ENCODE assay signal across 8 mouse cellular contexts in the genomic region with DNA sequence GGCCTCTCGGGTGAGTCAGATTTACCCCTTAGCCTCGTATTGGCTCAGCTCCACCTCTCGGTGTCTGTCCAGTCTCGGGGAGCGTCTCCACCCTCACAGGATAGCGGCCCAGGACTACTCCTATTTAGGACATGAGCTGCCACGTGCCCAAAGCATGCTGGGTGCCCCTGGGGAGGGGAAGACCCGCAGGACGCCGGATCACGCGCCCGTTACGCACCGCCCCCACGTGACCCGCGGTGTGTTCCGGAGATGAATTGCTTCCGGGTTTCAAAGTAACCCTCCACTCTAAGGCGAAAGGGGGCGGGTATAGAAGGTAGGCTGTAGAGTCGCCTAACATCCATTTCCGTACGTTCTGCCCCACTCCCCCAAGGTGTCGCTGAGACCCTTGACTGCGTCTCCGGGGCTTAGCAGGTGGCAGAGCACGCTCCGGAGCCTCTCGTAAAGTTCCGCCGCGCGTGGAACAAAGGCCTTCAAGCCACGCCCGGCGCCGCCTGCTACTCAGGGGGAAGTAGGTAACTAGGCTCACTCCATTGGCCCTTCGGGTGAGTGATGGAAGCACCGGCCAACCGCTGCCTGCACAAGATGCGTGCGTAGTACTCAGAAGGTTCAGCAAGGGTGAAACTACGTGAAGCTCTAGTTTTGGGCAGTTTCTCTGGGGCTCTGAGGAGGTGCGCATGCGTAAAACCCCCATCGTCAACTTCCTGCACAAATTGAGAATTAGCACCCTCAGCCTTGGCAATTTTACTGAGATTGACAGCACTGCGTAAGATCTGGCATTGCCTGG. TPM values are rescaled to one million over a fixed set of nuclear protein-coding genes. Genes with fewer than 3 reads are reported as not detected.
A peak's percentile ranks its signal among the peaks of the same experiment; 100 is the strongest.
DNase-seq lines count a peak whose midpoint lies in the region; ATAC-seq lines count a peak whose summit lies in the region.

No protein-coding gene starts in this region.

- peak overlapping the region; percentile 97 for H3K27ac ChIP-seq in hindbrain, embryonic 11.5 days (ENCODE audit: low read depth, low read length)

- no peaks in the 10 kb centered on the region for H3K9me3 ChIP-seq in hindbrain, embryonic 11.5 days (ENCODE audit: control insufficient read depth, low read length)

- H3K9ac ChIP-seq in hindbrain, embryonic 11.5 days (ENCODE audit: low read depth, low read length) = peak overlapping the region; percentile 77

- H3K4me2 ChIP-seq in hindbrain, embryonic 11.5 days (replicated peaks; ENCODE audit: low read depth, low read length) = peak overlapping the region; percentile 64

- H3K4me3 ChIP-seq in hindbrain, embryonic 11.5 days (ENCODE audit: low read depth, low read length) = peak overlapping the region; percentile 57

- peak; percentile 99 for ATAC-seq in hindbrain, embryonic 11.5 days (ENCODE audit: low FRiP score)

- H3K4me1 ChIP-seq in hindbrain, embryonic 11.5 days (replicated peaks; ENCODE audit: control insufficient read depth, insufficient read depth, low read length) = no peaks in the 10 kb centered on the region

- no peaks in the 10 kb centered on the region for H3K36me3 ChIP-seq in hindbrain, embryonic 11.5 days (ENCODE audit: control insufficient read depth, insufficient read depth, low read length)

- DNase-seq in Muller cell, postnatal 12 days (ENCODE audit: inconsistent ontology term) = peak; percentile 100
- peak; percentile 100 for DNase-seq in cerebellum, adult 9-11 months
- DNase-seq in frontal cortex, adult 2 months (ENCODE audit: extremely low spot score in 1 of 2, low spot score in 1 of 2) = peak; percentile 99 to 100
- peak; percentile 96 for DNase-seq in hindbrain, embryonic 11.5 days (ENCODE audit: low spot score)
- peak; percentile 99 for DNase-seq in layer of hippocampus, postnatal 10 days (ENCODE audit: low spot score in 2 of 2)
- DNase-seq in lung, postnatal 10 days = peak; percentile 100
- peak; percentile 97 for DNase-seq in ovary, postnatal 36 days (ENCODE audit: low spot score)
- peak; percentile 99 for DNase-seq in thymus, postnatal 25 days

- WGBS in hindbrain, embryonic 11.5 days = under 1% methylated on average over 49 of the region's 49 CpGs

- H3K27me3 ChIP-seq in hindbrain, embryonic 11.5 days (ENCODE audit: control insufficient read depth, insufficient read depth, low read length) = no peaks in the 10 kb centered on the region

RNA-seq across cellular contexts. Expression of a gene that starts 35.6 kb away (rescaled TPM):
- polyA plus RNA-seq in frontal cortex, adult 2 months (2012; rRNA removed) = 137 and 138 TPM in 2 replicates
- 12.0 and 12.3 TPM in 2 replicates for polyA plus RNA-seq in hindbrain, embryonic 11.5 days (2014; fragmentation: Nextera tagmentation; extraction: Ambion mirVana)
- 100 to 1,000 TPM; 125 to 126 TPM for total RNA-seq in layer of hippocampus, postnatal 10 days (2021)

Comparison
In these comparisons a context has a peak if more than half of its experiments do, and no peak if none do; other contexts are left out.
1. Peak in every context shown above with its lines: DNase-seq, ATAC-seq, H3K4me3 ChIP-seq and H3K27ac ChIP-seq.
2. RNA of a gene that starts 35.6 kb away (polyA plus RNA-seq): 137 to 138 TPM in frontal cortex, adult 2 months; 12.0 to 12.3 TPM in hindbrain, embryonic 11.5 days; every median in the first group is over 10 times any median in the second.